Mouse (Mus musculus): ENCODE data around the gene Tac2.

DNA sequence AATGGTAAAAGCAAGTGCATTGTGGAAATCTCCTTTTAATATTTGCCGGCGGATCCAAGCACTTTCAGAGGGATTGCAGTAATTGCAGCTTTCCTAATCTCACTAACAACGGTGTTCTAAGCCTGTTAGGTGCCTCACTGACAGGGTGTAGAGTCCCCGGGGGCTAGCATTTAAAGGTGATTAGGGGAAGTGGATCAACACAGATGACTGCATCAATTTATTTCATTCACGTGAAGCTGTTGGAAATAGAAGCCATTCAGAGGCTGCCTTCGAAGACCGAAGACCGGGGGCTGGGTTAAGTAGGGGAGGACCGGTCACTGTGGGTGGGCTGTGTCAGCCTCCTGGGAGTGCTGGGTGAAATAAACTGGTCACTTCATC lies 6.6 kb downstream of the Tac2 start:
- no peak for TF ChIP-seq GATA1 (IDR thresholded peaks at IDR 0.05; ENCODE audit: low read length)
- no peak for TF ChIP-seq TAL1 (IDR thresholded peaks at IDR 0.05; ENCODE audit: low read length)
